Comparison of ENCODE assay signal across 11 mouse cellular contexts in genomic region chr4:45590836-45591235, GRCm38 (mm10). TPM values are rescaled to one million over a fixed set of nuclear protein-coding genes. Genes with fewer than 3 reads are reported as not detected.
DNase-seq lines count a peak whose midpoint lies in the region; ATAC-seq and TF ChIP-seq lines count a peak whose summit lies in the region.
"Had no signal": no experiment of that assay in that cellular context is flagged by ENCODE, and none has a peak within 500 bp of the region (broad histone marks: within the 10 kb centered on the region; RNA-seq: fewer than 3 reads in every experiment).

No protein-coding gene starts in this region.

- H3K27ac ChIP-seq in heart, embryonic 15.5 days, result no peak overlapping the region
- no peak overlapping the region for H3K27ac ChIP-seq in forebrain, embryonic 13.5 days
- H3K27ac ChIP-seq in liver, embryonic 12.5 days, result no peak overlapping the region
- H3K27ac ChIP-seq in left cerebral cortex, adult 2 months, result no peak overlapping the region

- H3K36me3 ChIP-seq in heart, embryonic 15.5 days, result no peaks in the 10 kb centered on the region
- H3K36me3 ChIP-seq in forebrain, embryonic 13.5 days (ENCODE audit: poor library complexity, severe bottlenecking), result no peaks in the 10 kb centered on the region
- H3K36me3 ChIP-seq in liver, embryonic 12.5 days, result no peaks in the 10 kb centered on the region

- WGBS in heart, embryonic 15.5 days, result 22% methylated on average over 2 of the region's 2 CpGs
- WGBS in forebrain, embryonic 13.5 days, result 3% methylated on average over 2 of the region's 2 CpGs
- WGBS in liver, embryonic 12.5 days (ENCODE audit: insufficient replicate concordance), result 12% methylated on average over 2 of the region's 2 CpGs

- no peak for ATAC-seq in heart, embryonic 15.5 days (replicated peaks; ENCODE audit: insufficient number of reproducible peaks, insufficient read depth, low FRiP score, low read depth)
- ATAC-seq in forebrain, embryonic 13.5 days, result no peak
- ATAC-seq in liver, embryonic 12.5 days, result no peak
- ATAC-seq: CD4-positive, CD25-positive, alpha-beta regulatory T cell, adult 4 months had no signal

- H3K4me1 ChIP-seq in heart, embryonic 15.5 days (replicated peaks), result peaks cover 8% of the 10 kb centered on the region
- H3K4me1 ChIP-seq in forebrain, embryonic 13.5 days, result peaks cover 23% of the 10 kb centered on the region
- no peaks in the 10 kb centered on the region for H3K4me1 ChIP-seq in liver, embryonic 12.5 days

- TF ChIP-seq CTCF in left cerebral cortex, adult 2 months (IDR thresholded peaks at IDR 0.05), result no peak

- no peak overlapping the region for H3K9ac ChIP-seq in heart, embryonic 15.5 days
- 0 out of 2 replicates have a peak overlapping the region, but pooled peaks have one; percentile 5 for H3K9ac ChIP-seq in forebrain, embryonic 13.5 days
- no peak overlapping the region for H3K9ac ChIP-seq in liver, embryonic 12.5 days

- H3K27me3 ChIP-seq in heart, embryonic 15.5 days, result peaks cover 11% of the 10 kb centered on the region
- peaks cover 6% of the 10 kb centered on the region; the same call in 1 of the 2 replicates for H3K27me3 ChIP-seq in forebrain, embryonic 13.5 days
- H3K27me3 ChIP-seq in liver, embryonic 12.5 days (replicated peaks), result peaks cover 52% of the 10 kb centered on the region

- no peak for DNase-seq in heart, adult 18-20 months
- DNase-seq in ES-CJ7 (ENCODE audit: low read depth, low spot score), result peak; percentile 36
- DNase-seq in frontal cortex, postnatal 10 days (ENCODE audit: low spot score in 2 of 2), result no peak
- DNase-seq in left cerebral cortex, adult 2 months (ENCODE audit: extremely low spot score in 1 of 2, low spot score in 2 of 2), result no peak
- no peak for DNase-seq in spleen, postnatal 10 days (ENCODE audit: low spot score in 2 of 2)
- DNase-seq: cerebellum, adult 11 months had no signal

- intact Hi-C loops in left cerebral cortex, adult 2 months (cut with DNase I), result no loop called here

- H3K4me3 ChIP-seq in heart, embryonic 15.5 days, result peak overlapping the region; percentile 38
- no peak overlapping the region for H3K4me3 ChIP-seq in forebrain, embryonic 13.5 days
- H3K4me3 ChIP-seq in liver, embryonic 12.5 days, result no peak overlapping the region
- no peak overlapping the region for H3K4me3 ChIP-seq in left cerebral cortex, adult 2 months
- H3K4me3 ChIP-seq: myocyte had no signal

- H3K4me2 ChIP-seq in heart, embryonic 15.5 days, result peak overlapping the region; percentile 68
- peak overlapping the region; percentile 56 for H3K4me2 ChIP-seq in forebrain, embryonic 13.5 days
- peak overlapping the region; percentile 52 for H3K4me2 ChIP-seq in liver, embryonic 12.5 days

- H3K9me3 ChIP-seq in heart, embryonic 15.5 days (replicated peaks), result no peaks in the 10 kb centered on the region
- no peaks in the 10 kb centered on the region for H3K9me3 ChIP-seq in forebrain, embryonic 13.5 days (replicated peaks)
- H3K9me3 ChIP-seq in liver, embryonic 12.5 days (replicated peaks), result no peaks in the 10 kb centered on the region

RNA-seq across cellular contexts. Expression of gene Shb, which starts 58.6 kb away (rescaled TPM):
- 8.6 and 10.7 TPM in 2 replicates for polyA plus RNA-seq in heart, embryonic 15.5 days (2015; fragmentation: Nextera tagmentation; extraction: Ambion mirVana)
- 10 to 100 TPM; 32.5 to 45.3 TPM for total RNA-seq in heart, adult 18-20 months (2021)
- 6.5 and 7.2 TPM in 2 replicates for polyA plus RNA-seq in forebrain, embryonic 13.5 days (2015; fragmentation: Nextera tagmentation; extraction: Ambion mirVana)
- polyA plus RNA-seq in liver, embryonic 12.5 days (2016; fragmentation: Nextera tagmentation; extraction: Ambion mirVana), result 8.7 and 9.9 TPM in 2 replicates
- 10 to 100 TPM; 11.0 to 11.6 TPM for total RNA-seq in left cerebral cortex, adult 2 months (2021)
